Mouse (Mus musculus) erythroblast, embryonic 14.5 days (primary cell): ENCODE data around the gene Mfsd12.

Experiments
- GATA1 ChIP-seq: IDR thresholded peaks from 2 replicates; pipeline ENCODE4 v1.6.1; 2012; ENCODE audit warnings: low read length, inconsistent platforms, mixed read lengths
- TAL1 ChIP-seq: IDR thresholded peaks from 3 replicates; pipeline ENCODE4 v1.6.1; 2012; ENCODE audit warnings: low read length, inconsistent platforms, mixed read lengths

DNA sequence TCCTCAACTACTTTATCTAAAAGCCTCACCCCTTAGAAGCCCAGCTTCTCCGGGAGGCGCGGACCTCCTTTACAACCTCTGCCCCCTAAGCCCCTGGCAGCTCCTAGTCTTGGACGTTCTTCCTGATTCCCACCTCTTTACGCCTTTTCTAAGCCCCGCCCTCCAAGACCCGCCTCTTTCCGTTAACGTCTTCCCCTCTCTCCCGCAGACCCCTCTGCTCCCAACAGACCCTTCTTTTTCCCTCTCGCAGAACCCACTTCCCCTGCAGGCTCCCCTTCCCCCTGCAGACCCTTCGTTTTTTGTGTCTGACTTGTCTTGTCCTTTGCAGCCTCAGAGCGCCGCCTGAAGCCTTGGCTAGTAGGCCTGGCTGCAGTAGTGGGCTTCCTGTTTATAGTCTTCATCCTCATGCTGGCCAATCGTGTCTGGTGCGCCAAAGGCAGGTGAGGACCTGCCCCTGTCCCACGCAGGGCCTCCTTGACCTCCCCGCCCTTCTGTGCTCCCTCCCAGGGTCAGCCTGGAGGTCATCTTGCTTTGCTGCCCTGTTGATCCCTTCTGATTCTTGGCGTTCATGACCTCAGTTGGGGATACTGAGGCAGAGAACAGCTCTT is 36.3 kb downstream of the Mfsd12 start:
- TF ChIP-seq GATA1 = no peak
- no peak for TF ChIP-seq TAL1
